Mouse (Mus musculus) hindbrain, embryonic 10.5 days (tissue): ENCODE data around the gene Thy1. TPM values are rescaled to one million over a fixed set of nuclear protein-coding genes. Genes with fewer than 3 reads are reported as not detected.

Experiments
- DNase-seq: peaks from one replicate; pipeline ENCODE4 v3.0.0-alpha.2; 2017; ENCODE audit warnings: low spot score
- H3K27ac ChIP-seq: fragments of 300-500 bp; sonication (generic); 2 replicates; pipeline ENCODE4 v1.5.1; 2016; ENCODE audit warnings: mild to moderate bottlenecking, moderate library complexity
- H3K27me3 ChIP-seq: fragments of 300-500 bp; sonication (generic); 2 replicates; pipeline ENCODE4 v1.6.1; 2016; ENCODE audit warnings: mild to moderate bottlenecking; ENCODE audit not compliant: poor library complexity, insufficient read depth, severe bottlenecking
- H3K36me3 ChIP-seq: fragments of 300-500 bp; sonication (generic); 2 replicates; pipeline ENCODE4 v1.6.1; 2016; ENCODE audit warnings: mild to moderate bottlenecking, moderate library complexity
- H3K4me1 ChIP-seq: fragments of 300-500 bp; sonication (generic); replicated peaks from 2 replicates; pipeline ENCODE4 v1.6.1; 2016; ENCODE audit warnings: mild to moderate bottlenecking
- H3K4me3 ChIP-seq: fragments of 300-500 bp; sonication (generic); 2 replicates; pipeline ENCODE4 v1.5.1; 2016; ENCODE audit warnings: mild to moderate bottlenecking, moderate library complexity
- H3K9me3 ChIP-seq: fragments of 300-500 bp; sonication (generic); 2 replicates; pipeline ENCODE4 v1.6.1; 2016; ENCODE audit warnings: mild to moderate bottlenecking, moderate library complexity
- WGBS: fragments of 180-500 bp; shearing (Covaris S2); methylation state at CpG from one replicate; pipeline ENCODE4 v1.1.7; 2016; 5-methylcytosine and 5-hydroxymethylcytosine counted together
- polyA plus RNA-seq: library from polyadenylated mRNA; unstranded; fragments of >200 nt; fragmentation: Nextera tagmentation; extraction: Ambion mirVana; gene quantifications from 2 replicates; pipeline ENCODE4 v1.2.1, GENCODE M21; 2016

The Thy1 gene
- polyA plus RNA-seq, 1 experiment from 2014 or later: 0.14 TPM

- H3K9me3 ChIP-seq: no peaks in the 10 kb centered on the region
- H3K27me3 ChIP-seq: peaks cover 93% of the 10 kb centered on the region
- no peak for DNase-seq
- no peak overlapping the region for H3K27ac ChIP-seq
- 91% methylated on average over 5 of the region's 5 CpGs for WGBS
- H3K36me3 ChIP-seq: no peaks in the 10 kb centered on the region
- no peak overlapping the region for H3K4me3 ChIP-seq
- peaks cover 54% of the 10 kb centered on the region for H3K4me1 ChIP-seq
Measured at GRCm38 (mm10) chr9:44082266-44082665, 39.1 kb downstream of the Thy1 start.

DNA sequence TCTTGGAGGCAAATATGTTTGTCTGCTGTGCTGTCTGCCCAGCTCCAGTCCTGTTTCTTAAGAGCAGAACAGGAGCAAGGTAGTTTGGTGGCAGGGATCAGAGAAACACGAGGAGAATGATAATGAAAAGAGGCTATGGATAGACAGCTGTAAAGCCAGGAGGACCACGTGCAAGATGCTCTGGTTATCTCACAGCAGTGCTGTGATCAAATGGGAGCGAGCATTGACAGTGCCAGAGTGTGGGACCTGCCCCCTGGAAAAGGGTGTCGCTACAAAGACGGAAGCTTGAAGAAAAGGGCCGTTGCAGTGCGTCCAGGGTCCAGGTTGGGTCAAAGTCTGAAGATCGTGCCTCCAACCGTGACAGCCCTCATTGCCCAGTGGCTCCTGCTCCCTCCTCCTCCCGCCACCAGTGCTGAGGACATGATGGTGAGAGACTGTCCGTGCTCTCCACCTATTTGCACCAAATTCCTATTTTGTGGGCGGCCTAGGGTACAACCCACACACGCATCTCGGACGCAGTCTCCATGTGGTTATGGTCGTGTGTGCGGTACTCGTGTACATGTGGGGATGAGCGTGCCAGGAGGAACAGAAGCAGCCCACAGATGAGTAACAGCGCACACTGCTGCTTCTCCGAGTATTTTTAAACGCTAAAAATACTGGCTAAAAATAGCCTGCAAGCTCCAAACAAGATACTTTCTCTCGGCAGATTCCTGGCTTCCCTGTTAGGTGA is 40.4 kb downstream of the Thy1 start:
- H3K4me3 ChIP-seq: peak overlapping the region; percentile 67
- no peaks in the 10 kb centered on the region for H3K36me3 ChIP-seq
- no peak overlapping the region for H3K27ac ChIP-seq
- H3K9me3 ChIP-seq: no peaks in the 10 kb centered on the region
- 9% methylated on average over 23 of the region's 23 CpGs for WGBS
- H3K4me1 ChIP-seq: peaks cover 60% of the 10 kb centered on the region
- peaks cover 95% of the 10 kb centered on the region for H3K27me3 ChIP-seq
- DNase-seq: no peak

- H3K27ac ChIP-seq: peak overlapping the region; percentile 86
- no peak for DNase-seq
- H3K36me3 ChIP-seq: 0 out of 2 replicates have a peak, but pooled peaks cover 2% of the 10 kb centered on the region
- H3K4me1 ChIP-seq: peaks cover 59% of the 10 kb centered on the region
- peaks cover 95% of the 10 kb centered on the region for H3K27me3 ChIP-seq
- H3K4me3 ChIP-seq: peak overlapping the region; percentile 67
- no peaks in the 10 kb centered on the region for H3K9me3 ChIP-seq
- WGBS: under 1% methylated on average over 14 of the region's 14 CpGs
Measured at GRCm38 (mm10) chr9:44084236-44084635, 41.1 kb downstream of the Thy1 start.

DNA sequence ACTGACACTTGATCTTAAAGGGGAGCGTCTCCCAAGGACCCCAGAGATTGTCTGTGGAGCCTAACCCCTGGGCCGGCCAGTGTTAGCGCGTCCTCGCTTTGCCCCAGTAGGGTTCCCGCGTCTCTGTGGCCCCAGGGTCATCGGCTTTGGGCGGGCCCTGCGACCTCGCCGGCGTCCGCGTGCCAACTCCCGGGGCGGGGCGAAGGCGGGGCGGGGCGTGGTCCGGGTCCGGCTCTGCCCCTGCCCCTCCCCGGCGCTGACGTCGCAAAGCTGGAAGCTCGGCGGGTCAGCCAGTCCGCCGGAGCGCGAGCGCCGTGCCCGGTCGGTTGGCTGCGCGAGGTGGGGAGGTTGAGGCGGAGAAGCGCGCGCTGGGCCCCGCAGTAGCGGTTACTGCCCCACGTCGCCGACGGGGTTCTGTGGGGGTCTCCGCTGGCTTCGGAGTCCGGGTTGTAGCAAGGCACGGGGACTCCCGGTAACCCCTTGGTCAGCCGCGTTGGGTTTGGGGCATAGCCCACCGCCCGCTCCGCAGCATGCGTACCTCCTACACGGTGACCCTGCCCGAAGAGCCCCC is 41.6 kb downstream of the Thy1 start:
- H3K9me3 ChIP-seq: no peaks in the 10 kb centered on the region
- peak overlapping the region; percentile 86 for H3K27ac ChIP-seq
- peaks cover 97% of the 10 kb centered on the region for H3K27me3 ChIP-seq
- DNase-seq: peak; percentile 92
- WGBS: under 1% methylated on average over 62 of the region's 62 CpGs
- 0 out of 2 replicates have a peak, but pooled peaks cover 6% of the 10 kb centered on the region for H3K36me3 ChIP-seq
- peaks cover 60% of the 10 kb centered on the region for H3K4me1 ChIP-seq
- H3K4me3 ChIP-seq: peak overlapping the region; percentile 67

GRCm38 (mm10) chr9:44085276-44085675 is 42.1 kb downstream of the Thy1 start:
- H3K9me3 ChIP-seq: no peaks in the 10 kb centered on the region
- 0 out of 2 replicates have a peak, but pooled peaks cover 11% of the 10 kb centered on the region for H3K36me3 ChIP-seq
- peaks cover 62% of the 10 kb centered on the region for H3K4me1 ChIP-seq
- DNase-seq: no peak
- WGBS: 3% methylated on average over 10 of the region's 10 CpGs
- peak overlapping the region; percentile 67 for H3K4me3 ChIP-seq
- H3K27me3 ChIP-seq: peaks cover 94% of the 10 kb centered on the region
- peak overlapping the region; percentile 86 for H3K27ac ChIP-seq

GRCm38 (mm10) chr9:44085741-44086665 is 42.8 kb downstream of the Thy1 start:
- Histone ChIP-seq H3K27me3 (peaks cover 88% of the 10 kb centered on the region), H3K4me3 (peak overlapping the region; percentile 67), H3K36me3 (peaks cover 15% of the 10 kb centered on the region), H3K27ac (no peak overlapping the region), H3K4me1 (peaks cover 62% of the 10 kb centered on the region), H3K9me3 (no peaks in the 10 kb centered on the region)
- 66% methylated on average over 15 of the region's 15 CpGs for WGBS
- no peak for DNase-seq

DNA sequence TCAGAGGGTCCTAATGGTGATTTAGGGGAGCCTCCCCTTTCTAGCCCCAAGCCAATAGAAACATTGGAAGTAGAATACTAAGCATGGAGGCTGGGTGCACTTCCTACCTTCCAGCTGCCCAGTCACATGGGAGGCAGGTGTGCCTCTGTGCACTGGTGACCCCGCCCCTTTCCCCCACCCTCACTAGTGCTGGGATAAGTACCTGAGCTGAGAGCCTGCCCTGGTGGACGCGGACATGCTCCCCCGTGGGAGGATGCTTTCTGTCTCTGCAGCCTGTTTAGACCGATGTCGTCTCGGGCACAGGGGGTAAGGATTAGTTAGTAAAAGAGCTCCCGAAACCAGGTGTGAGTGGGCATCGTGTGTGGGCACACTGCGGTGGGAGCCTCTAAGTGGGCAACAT is 43.8 kb downstream of the Thy1 start:
- H3K4me3 ChIP-seq: no peak overlapping the region

DNA sequence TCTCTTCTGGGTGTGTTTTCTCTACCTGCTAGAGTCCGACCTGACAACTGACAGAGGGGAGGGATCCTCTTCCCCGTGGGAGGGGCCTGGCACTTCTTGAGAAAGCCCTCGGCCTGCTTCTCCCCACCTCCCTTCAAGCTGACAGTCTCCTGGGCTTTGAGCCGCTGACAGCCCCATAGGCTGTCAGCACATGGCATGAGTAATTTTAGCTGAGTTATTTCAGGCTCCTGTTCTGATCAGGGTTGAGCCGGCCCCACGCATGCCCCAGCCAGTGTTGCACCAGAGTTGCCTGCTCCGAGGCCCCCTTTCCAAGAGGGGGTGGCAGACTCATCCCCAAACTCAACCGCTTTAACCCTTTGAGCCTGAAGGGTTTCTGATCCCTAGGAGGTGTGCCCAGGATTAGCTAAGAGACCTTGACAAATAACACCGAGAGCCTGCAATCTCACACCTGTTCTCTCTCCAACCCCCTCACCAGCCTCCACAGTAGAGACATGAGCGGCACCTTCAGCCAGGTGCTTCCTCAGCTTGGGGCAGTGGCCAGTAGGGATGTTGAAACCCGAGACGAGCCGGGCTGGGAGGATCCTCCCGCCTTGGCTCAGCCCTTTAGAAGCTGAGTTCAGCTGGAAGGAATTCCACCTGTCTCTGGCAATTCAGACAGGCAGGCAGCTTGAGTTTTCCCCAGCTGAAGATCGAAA is 44.7 kb downstream of the Thy1 start:
- H3K27me3 ChIP-seq: peaks cover 69% of the 10 kb centered on the region
- WGBS: 11% methylated on average over 15 of the region's 15 CpGs
- no peak for DNase-seq
- no peak overlapping the region for H3K4me3 ChIP-seq
- no peak overlapping the region for H3K27ac ChIP-seq
- peaks cover 33% of the 10 kb centered on the region for H3K36me3 ChIP-seq
- H3K4me1 ChIP-seq: peaks cover 62% of the 10 kb centered on the region
- H3K9me3 ChIP-seq: no peaks in the 10 kb centered on the region

More for the DNA sequence above, 43.8 kb downstream of the Thy1 start:
- Histone ChIP-seq H3K36me3 (peaks cover 25% of the 10 kb centered on the region), H3K27ac (no peak overlapping the region), H3K9me3 (no peaks in the 10 kb centered on the region), H3K27me3 (peaks cover 78% of the 10 kb centered on the region), H3K4me1 (peaks cover 62% of the 10 kb centered on the region)
- WGBS: 35% methylated on average over 10 of the region's 10 CpGs
- DNase-seq: no peak

- no peak for DNase-seq
- no peak overlapping the region for H3K4me3 ChIP-seq
- H3K36me3 ChIP-seq: peaks cover 40% of the 10 kb centered on the region
- peaks cover 56% of the 10 kb centered on the region for H3K4me1 ChIP-seq
- no peak overlapping the region for H3K27ac ChIP-seq
- 56% methylated on average over 12 of the region's 12 CpGs for WGBS
- no peaks in the 10 kb centered on the region for H3K9me3 ChIP-seq
- H3K27me3 ChIP-seq: peaks cover 57% of the 10 kb centered on the region
Measured at GRCm38 (mm10) chr9:44088877-44089608, 45.9 kb downstream of the Thy1 start.

DNA sequence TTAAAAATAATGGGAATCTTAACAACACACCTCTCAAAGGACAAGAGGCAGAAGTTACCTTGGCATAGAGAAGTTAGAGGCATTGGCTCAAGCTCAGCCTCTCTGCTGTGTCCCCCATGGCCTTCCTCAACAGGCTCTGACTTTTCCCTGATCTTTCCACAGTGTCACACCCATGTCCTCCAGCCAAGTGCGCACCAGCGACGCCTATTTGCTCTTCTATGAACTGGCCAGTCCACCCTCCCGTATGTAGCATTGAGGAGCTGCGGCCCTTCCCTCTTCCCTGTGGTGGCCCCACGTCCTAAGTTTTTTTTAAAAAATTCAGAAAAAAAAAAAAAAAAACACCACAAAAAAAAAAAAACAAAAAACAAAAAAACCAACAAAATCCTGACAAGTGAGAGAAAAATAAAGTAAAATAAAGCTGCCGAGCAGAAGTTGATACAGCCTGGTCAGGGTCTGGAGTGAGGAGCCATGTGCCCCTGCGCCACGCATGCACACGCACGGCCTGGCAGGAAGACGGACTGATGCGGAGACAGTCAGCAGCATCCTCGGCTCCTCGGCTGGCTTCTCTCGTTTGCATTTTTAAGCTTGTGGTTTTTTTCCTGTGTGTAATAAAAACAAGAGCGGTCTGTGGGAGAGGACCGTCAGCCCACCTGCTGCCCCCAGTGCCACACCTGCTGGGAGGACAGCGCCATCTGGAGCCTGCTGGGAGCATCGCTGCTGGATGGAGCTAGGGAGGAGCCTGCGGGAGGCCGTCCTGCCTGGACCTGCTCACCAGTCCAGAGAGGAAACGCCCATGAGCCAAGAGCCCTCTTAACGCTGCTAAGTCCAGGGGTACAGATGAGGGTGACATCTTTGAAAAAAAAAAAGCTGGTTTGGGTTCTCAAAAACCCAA is 50.7 kb downstream of the Thy1 start:
- WGBS: 33% methylated on average over 24 of the region's 24 CpGs
- H3K27me3 ChIP-seq: peaks cover 12% of the 10 kb centered on the region
- peaks cover 40% of the 10 kb centered on the region for H3K36me3 ChIP-seq
- H3K9me3 ChIP-seq: no peaks in the 10 kb centered on the region
- no peak overlapping the region for H3K27ac ChIP-seq
- peaks cover 33% of the 10 kb centered on the region for H3K4me1 ChIP-seq
- DNase-seq: peak; percentile 77
- H3K4me3 ChIP-seq: no peak overlapping the region

- DNase-seq: no peak
- 87% methylated on average over 3 of the region's 3 CpGs for whole genome bisulfite sequencing
- peaks cover 34% of the 10 kb centered on the region for H3K36me3 ChIP-seq
Measured at GRCm38 (mm10) chr9:44094737-44095136, 51.6 kb downstream of the Thy1 start.

More at GRCm38 (mm10) chr9:44094737-44095136, 51.6 kb downstream of the Thy1 start:
- Histone ChIP-seq H3K4me3 (no peak overlapping the region), H3K27ac (no peak overlapping the region), H3K27me3 (peaks cover 3% of the 10 kb centered on the region), H3K4me1 (peaks cover 24% of the 10 kb centered on the region), H3K9me3 (no peaks in the 10 kb centered on the region)
